Mouse (Mus musculus) stomach, postnatal 0 days (tissue): ENCODE results near the gene Asic4. TPM values are rescaled to one million over a fixed set of nuclear protein-coding genes. Genes with fewer than 3 reads are reported as not detected.

ENCODE experiments used
- ATAC-seq: fragments of 200-750 bp; cut with Nextera tagmentation; 2 replicates; pipeline ENCODE4 v1.8.0; 2017; ENCODE audit not compliant: low FRiP score, low TSS enrichment
- DNase-seq: peaks from one replicate; pipeline ENCODE4 v3.0.0-alpha.2; 2016; ENCODE audit warnings: low spot score
- H3K27ac ChIP-seq: fragments of 300-500 bp; sonication (generic); replicated peaks from 2 replicates; pipeline ENCODE4 v1.5.1; 2014; ENCODE audit warnings: mild to moderate bottlenecking, control low read depth
- H3K27me3 ChIP-seq: fragments of 300-500 bp; sonication (generic); 2 replicates; pipeline ENCODE4 v1.6.1; 2014; ENCODE audit warnings: low read length; ENCODE audit not compliant: control insufficient read depth, insufficient read depth
- H3K36me3 ChIP-seq: fragments of 300-500 bp; sonication (generic); 2 replicates; pipeline ENCODE4 v1.6.1; 2014; ENCODE audit warnings: low read length, mixed read lengths; ENCODE audit not compliant: control insufficient read depth, insufficient read depth
- H3K4me1 ChIP-seq: fragments of 300-500 bp; sonication (generic); replicated peaks from 2 replicates; pipeline ENCODE4 v1.6.1; 2014; ENCODE audit warnings: antibody characterized with exemption; ENCODE audit not compliant: control insufficient read depth, insufficient read depth
- H3K4me2 ChIP-seq: fragments of 300-500 bp; sonication (generic); replicated peaks from 2 replicates; pipeline ENCODE4 v1.6.1; 2014; ENCODE audit warnings: low read depth, mild to moderate bottlenecking, control low read depth, moderate library complexity
- H3K4me3 ChIP-seq: fragments of 300-500 bp; sonication (generic); 2 replicates; pipeline ENCODE4 v1.5.1; 2014; ENCODE audit warnings: low read depth, low read length, control low read depth
- H3K9ac ChIP-seq: fragments of 300-500 bp; sonication (generic); 2 replicates; pipeline ENCODE4 v1.6.1; 2014; ENCODE audit warnings: mild to moderate bottlenecking, low read length, control low read depth, mixed read lengths
- H3K9me3 ChIP-seq: fragments of 300-500 bp; sonication (generic); 2 replicates; pipeline ENCODE4 v1.6.1; 2016; ENCODE audit warnings: low read length; ENCODE audit not compliant: control insufficient read depth
- CTCF ChIP-seq: IDR thresholded peaks from 2 replicates; pipeline ENCODE4 v1.5.1; 2016; ENCODE audit warnings: antibody characterized with exemption, low read depth, mild to moderate bottlenecking, moderate library complexity
- EP300 ChIP-seq: optimal IDR thresholded peaks from 2 replicates; pipeline ENCODE3; 2016; ENCODE audit warnings: antibody characterized with exemption
- WGBS: fragments of 180-500 bp; shearing (Covaris S2); extraction: QIAGEN DNeasy Blood & Tissue Kit; methylation state at CpG from one replicate; pipeline ENCODE4 v1.1.7; 2014; 5-methylcytosine and 5-hydroxymethylcytosine counted together
- polyA plus RNA-seq: library from polyadenylated mRNA; unstranded; fragments of >200 nt; fragmentation: Nextera tagmentation; extraction: Ambion mirVana; gene quantifications from 2 replicates; pipeline ENCODE4 v1.2.1, GENCODE M21; 2015

The Asic4 gene
- polyA plus RNA-seq, 1 experiment from 2014 or later: 0.55 TPM

- WGBS: 92% methylated on average over 34 of the region's 34 CpGs
- H3K4me3 ChIP-seq: no peak overlapping the region
- no peaks in the 10 kb centered on the region for H3K9me3 ChIP-seq
- H3K4me1 ChIP-seq: peaks cover 3% of the 10 kb centered on the region; the same call in 1 of the 2 replicates
- peaks cover 2% of the 10 kb centered on the region; the same call in 1 of the 2 replicates for H3K27me3 ChIP-seq
- no peak overlapping the region for H3K9ac ChIP-seq
- TF ChIP-seq EP300 (no peak), CTCF (no peak)
- no peak overlapping the region for H3K4me2 ChIP-seq
- no peak for ATAC-seq
- no peak overlapping the region for H3K27ac ChIP-seq
- no peak for DNase-seq
- H3K36me3 ChIP-seq: peaks cover 7% of the 10 kb centered on the region; the same call in 1 of the 2 replicates
Measured at GRCm38 (mm10) chr1:75490785-75491551, 40.7 kb downstream of the Asic4 start.

- H3K4me1 ChIP-seq: no peaks in the 10 kb centered on the region
- H3K4me3 ChIP-seq: no peak overlapping the region
- ATAC-seq: no peak
- WGBS: 66% methylated on average over 24 of the region's 24 CpGs
- no peaks in the 10 kb centered on the region for H3K9me3 ChIP-seq
- H3K36me3 ChIP-seq: peaks cover 7% of the 10 kb centered on the region; the same call in 1 of the 2 replicates
- DNase-seq: no peak
- TF ChIP-seq EP300 (no peak), CTCF (no peak)
- H3K4me2 ChIP-seq: no peak overlapping the region
- no peaks in the 10 kb centered on the region; the same call in 1 of the 2 replicates for H3K27me3 ChIP-seq
- H3K27ac ChIP-seq: no peak overlapping the region
- no peak overlapping the region for H3K9ac ChIP-seq
Measured at GRCm38 (mm10) chr1:75492579-75493170, 42.4 kb downstream of the Asic4 start.

- WGBS: 44% methylated on average over 12 of the region's 12 CpGs
- Histone ChIP-seq H3K27me3 (no peaks in the 10 kb centered on the region), H3K4me1 (no peaks in the 10 kb centered on the region), H3K9ac (no peak overlapping the region), H3K9me3 (no peaks in the 10 kb centered on the region), H3K4me2 (no peak overlapping the region), H3K27ac (no peak overlapping the region), H3K36me3 (peaks cover 14% of the 10 kb centered on the region; the same call in 1 of the 2 replicates), H3K4me3 (no peak overlapping the region)
- ATAC-seq (peak; percentile 70), DNase-seq (peak; percentile 70)
- no peak for TF ChIP-seq EP300
- peak; percentile 88 for TF ChIP-seq CTCF
Measured at GRCm38 (mm10) chr1:75494878-75495548, 44.8 kb downstream of the Asic4 start.

GRCm38 (mm10) chr1:75498897-75499296 lies 48.7 kb downstream of the Asic4 start:
- 85% methylated on average over 4 of the region's 4 CpGs for WGBS
- no peak overlapping the region for H3K9ac ChIP-seq
- no peaks in the 10 kb centered on the region for H3K9me3 ChIP-seq
- DNase-seq (no peak), ATAC-seq (no peak)
- H3K4me3 ChIP-seq: no peak overlapping the region
- peaks cover 18% of the 10 kb centered on the region for H3K36me3 ChIP-seq
- no peaks in the 10 kb centered on the region for H3K4me1 ChIP-seq
- no peaks in the 10 kb centered on the region for H3K27me3 ChIP-seq
- no peak for TF ChIP-seq EP300
- H3K4me2 ChIP-seq: no peak overlapping the region
- no peak overlapping the region for H3K27ac ChIP-seq

GRCm38 (mm10) chr1:75499441-75499840 lies 49.2 kb downstream of the Asic4 start:
- H3K9ac ChIP-seq: no peak overlapping the region
- H3K27ac ChIP-seq: no peak overlapping the region
- ATAC-seq: no peak
- no peak overlapping the region for H3K4me2 ChIP-seq
- TF ChIP-seq CTCF (peak; percentile 67), EP300 (no peak)
- H3K4me1 ChIP-seq: no peaks in the 10 kb centered on the region
- no peak overlapping the region for H3K4me3 ChIP-seq
- 78% methylated on average over 7 of the region's 7 CpGs for WGBS
- DNase-seq: no peak
- no peaks in the 10 kb centered on the region for H3K27me3 ChIP-seq
- H3K9me3 ChIP-seq: no peaks in the 10 kb centered on the region
- peaks cover 18% of the 10 kb centered on the region for H3K36me3 ChIP-seq
